Mouse (Mus musculus): ENCODE results near the gene Arhgap36. TPM values are rescaled to one million over a fixed set of nuclear protein-coding genes. Genes with fewer than 3 reads are reported as not detected.
A peak's percentile ranks its signal among the peaks of the same experiment; 100 is the strongest.

Arhgap36 gene
- 7.2 and 10.6 TPM in 2 replicates for polyA plus RNA-seq (2012; rRNA removed)
- polyA plus RNA-seq (2014; fragmentation: Nextera tagmentation; extraction: Ambion mirVana): 10.0 and 17.1 TPM in 2 replicates

DNA sequence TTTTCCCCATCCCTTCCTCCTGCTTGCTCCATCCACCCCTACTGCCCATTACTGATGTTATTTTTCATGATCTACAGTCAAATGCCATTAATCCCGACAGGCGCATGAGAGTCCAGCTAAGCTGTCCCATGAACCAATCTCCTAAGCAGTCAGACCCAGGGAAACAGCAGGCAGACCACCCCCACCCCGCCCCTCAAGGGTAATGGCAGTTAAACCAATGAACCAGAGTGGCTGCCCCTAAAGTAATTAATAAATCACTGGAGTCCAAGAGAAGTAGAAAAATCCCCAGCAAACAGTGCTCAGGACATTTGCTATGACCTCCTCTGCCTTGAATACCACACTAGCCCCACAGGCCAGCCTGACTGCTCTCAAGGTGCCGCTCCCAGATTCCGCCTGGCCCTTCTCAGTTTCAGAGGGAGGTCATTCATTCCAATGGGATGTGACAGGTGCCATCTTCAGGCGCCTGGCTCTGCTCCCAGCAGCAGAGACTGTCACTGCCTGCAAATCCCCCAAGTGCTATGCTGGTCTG, at the start of gene Arhgap36:
Gene Arhgap36 (plus strand): TSS at position 504 of the 529 bp plus-strand sequence.
- no peak within 1 kb of the TSS for H3K9ac ChIP-seq (ENCODE audit: low read depth, low read length, severe bottlenecking)
- H3K4me2 ChIP-seq (replicated peaks; ENCODE audit: low read depth, low read length, severe bottlenecking): no peak within 1 kb of the TSS
- ATAC-seq (ENCODE audit: low FRiP score, low read depth): no peak
- no peak for TF ChIP-seq POLR2A (IDR thresholded peaks at IDR 0.05; ENCODE audit: borderline replicate concordance, extremely low read depth, insufficient read depth, insufficient read length)
- no peak for DNase-seq (ENCODE audit: low spot score)
- WGBS: 56% methylated on average over 6 of the region's 6 CpGs
- H3K4me3 ChIP-seq (replicated peaks; ENCODE audit: low read length): no peak within 1 kb of the TSS
- H3K27me3 ChIP-seq (ENCODE audit: control insufficient read depth, insufficient read depth, low read length): no peaks in the 10 kb centered on the region
- H3K9me3 ChIP-seq (ENCODE audit: control insufficient read depth, low read length): no peaks in the 10 kb centered on the region
- H3K36me3 ChIP-seq (ENCODE audit: control insufficient read depth, insufficient read depth, low read length): no peaks in the 10 kb centered on the region
- H3K27ac ChIP-seq (replicated peaks; ENCODE audit: low read depth, low read length): no peak within 1 kb of the TSS
- H3K4me1 ChIP-seq (ENCODE audit: control insufficient read depth, insufficient read depth, low read length): no peaks in the 10 kb centered on the region

DNA sequence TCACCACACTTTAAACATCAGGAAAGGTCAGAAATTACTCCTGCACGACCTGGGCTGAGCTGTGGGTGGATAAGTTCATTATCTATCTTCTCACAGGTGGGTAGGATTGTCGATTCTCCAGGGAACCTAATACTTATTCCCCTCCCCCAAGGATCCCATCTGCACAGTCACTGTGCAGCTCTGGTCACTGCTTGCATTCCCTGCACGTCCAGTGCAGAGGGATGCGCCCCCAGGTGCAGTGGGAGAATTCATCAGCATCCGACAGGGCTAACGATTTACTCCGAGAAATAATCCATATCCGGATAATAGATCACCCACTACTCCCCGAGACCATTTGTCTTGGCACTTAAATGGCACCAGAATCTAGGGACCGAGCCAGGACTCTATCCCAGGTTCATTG, 6.0 kb upstream of the Arhgap36 start:
- no peak for TF ChIP-seq POLR2A (IDR thresholded peaks at IDR 0.05; ENCODE audit: borderline replicate concordance, extremely low read depth, insufficient read depth, insufficient read length)
- 69% methylated on average over 10 of the region's 10 CpGs for WGBS

DNA sequence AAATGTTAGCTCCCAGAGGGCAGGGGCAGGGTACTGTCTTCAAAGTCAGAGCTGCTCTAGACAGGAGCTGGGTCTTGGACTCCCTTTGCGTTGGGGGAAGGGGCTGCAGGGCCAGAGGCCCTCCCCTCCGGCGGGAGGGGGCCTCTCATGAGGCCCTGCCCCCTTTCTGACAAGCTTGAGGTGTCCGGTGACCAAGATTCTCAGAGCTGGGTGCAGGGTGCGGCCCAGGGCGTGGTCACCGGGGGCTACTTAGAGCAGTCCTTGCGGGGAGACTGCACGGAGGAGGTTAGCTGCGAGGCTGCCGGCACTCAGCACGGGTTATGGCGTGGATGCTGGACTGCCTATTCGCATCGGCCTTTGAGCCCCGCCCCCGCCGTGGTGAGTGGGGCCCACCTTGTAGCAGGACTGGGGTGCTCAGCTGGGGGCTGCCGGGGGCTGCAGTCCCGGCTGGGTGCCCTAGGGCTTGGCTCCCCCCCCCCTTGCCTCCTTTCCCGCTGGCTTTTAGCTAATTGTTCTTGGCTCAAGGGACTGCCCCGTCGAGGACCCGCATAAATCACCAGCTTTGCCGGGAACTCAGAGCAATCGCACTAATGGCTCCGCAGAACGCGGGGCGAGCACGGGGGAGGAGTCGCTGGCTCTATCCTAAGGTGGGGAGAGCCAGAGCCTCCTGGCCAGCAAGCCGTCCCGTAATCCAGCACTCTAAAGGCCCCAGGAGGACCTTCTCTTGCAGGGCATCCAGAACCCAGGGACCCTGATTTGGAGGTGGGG, 6.7 kb downstream of the Arhgap36 start:
- Histone ChIP-seq H3K27ac (replicated peaks; ENCODE audit: low read depth, low read length) (no peak overlapping the region), H3K9ac (ENCODE audit: low read depth, low read length, severe bottlenecking) (peak overlapping the region; percentile 41; the same call in 1 of the 2 replicates), H3K4me2 (replicated peaks; ENCODE audit: low read depth, low read length, severe bottlenecking) (peak overlapping the region; percentile 55), H3K4me1 (ENCODE audit: control insufficient read depth, insufficient read depth, low read length) (no peaks in the 10 kb centered on the region), H3K36me3 (ENCODE audit: control insufficient read depth, insufficient read depth, low read length) (no peaks in the 10 kb centered on the region), H3K9me3 (ENCODE audit: control insufficient read depth, low read length) (no peaks in the 10 kb centered on the region), H3K27me3 (ENCODE audit: control insufficient read depth, insufficient read depth, low read length) (peaks cover 6% of the 10 kb centered on the region; the same call in 1 of the 2 replicates), H3K4me3 (replicated peaks; ENCODE audit: low read length) (peak overlapping the region; percentile 36)
- DNase-seq (ENCODE audit: low spot score) (no peak), ATAC-seq (ENCODE audit: low FRiP score, low read depth) (peak; percentile 44; the same call in 1 of the 2 replicates)
- TF ChIP-seq POLR2A (IDR thresholded peaks at IDR 0.05; ENCODE audit: borderline replicate concordance, extremely low read depth, insufficient read depth, insufficient read length): no peak
- WGBS: 26% methylated on average over 24 of the region's 34 CpGs

More for the DNA sequence above, 6.0 kb upstream of the Arhgap36 start:
- Histone ChIP-seq H3K36me3 (ENCODE audit: control insufficient read depth, insufficient read depth, low read length) (no peaks in the 10 kb centered on the region), H3K27ac (replicated peaks; ENCODE audit: low read depth, low read length) (no peak overlapping the region), H3K4me1 (ENCODE audit: control insufficient read depth, insufficient read depth, low read length) (no peaks in the 10 kb centered on the region), H3K27me3 (ENCODE audit: control insufficient read depth, insufficient read depth, low read length) (no peaks in the 10 kb centered on the region), H3K4me3 (replicated peaks; ENCODE audit: low read length) (no peak overlapping the region), H3K9me3 (ENCODE audit: control insufficient read depth, low read length) (no peaks in the 10 kb centered on the region), H3K4me2 (replicated peaks; ENCODE audit: low read depth, low read length, severe bottlenecking) (no peak overlapping the region), H3K9ac (ENCODE audit: low read depth, low read length, severe bottlenecking) (no peak overlapping the region)
- DNase-seq (ENCODE audit: low spot score): no peak
- no peak for ATAC-seq (ENCODE audit: low FRiP score, low read depth)

DNA sequence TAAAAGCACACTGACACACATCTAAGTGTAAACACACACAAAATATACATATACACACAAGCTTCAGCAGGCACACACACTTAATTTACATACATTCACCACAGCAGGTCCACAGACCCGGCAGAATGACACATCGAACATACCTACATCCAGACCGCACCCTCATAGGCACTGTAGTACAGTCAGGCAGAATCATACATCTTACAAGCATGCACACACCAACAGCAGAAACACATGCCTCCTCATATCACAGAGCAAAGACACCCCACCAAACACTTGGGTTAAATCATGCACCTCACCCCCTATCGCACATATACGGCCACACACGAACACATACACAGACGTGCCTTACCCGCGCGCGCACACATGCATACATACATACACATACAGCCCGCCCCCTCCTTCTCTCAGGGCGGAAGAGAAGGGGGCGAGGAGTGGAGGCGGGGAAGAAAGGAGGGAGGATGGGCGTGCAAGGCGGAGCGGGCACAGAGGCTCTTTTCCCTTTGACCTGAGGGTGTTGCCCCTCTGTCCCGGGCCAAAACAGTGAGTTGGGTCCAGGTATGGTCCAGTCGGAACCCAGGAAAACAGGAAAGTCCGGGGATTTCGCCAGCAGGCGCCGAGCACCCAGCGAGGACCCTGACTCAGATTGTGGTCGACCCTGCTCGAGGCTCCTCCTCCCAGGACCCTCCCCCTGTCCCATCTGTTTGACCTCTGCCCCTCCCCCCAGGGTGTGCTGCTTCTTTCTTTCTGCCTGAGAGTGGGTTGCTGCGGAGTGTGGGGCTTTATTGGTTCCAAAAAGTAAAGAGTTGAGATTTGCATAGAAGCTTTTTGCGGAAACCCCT, 16.4 kb downstream of the Arhgap36 start:
- DNase-seq (ENCODE audit: low spot score) (no peak), ATAC-seq (ENCODE audit: low FRiP score, low read depth) (peak; percentile 57; the same call in 1 of the 2 replicates)
- Histone ChIP-seq H3K27ac (replicated peaks; ENCODE audit: low read depth, low read length) (no peak overlapping the region), H3K27me3 (ENCODE audit: control insufficient read depth, insufficient read depth, low read length) (no peaks in the 10 kb centered on the region; the same call in 1 of the 2 replicates), H3K4me2 (replicated peaks; ENCODE audit: low read depth, low read length, severe bottlenecking) (peak overlapping the region; percentile 51), H3K4me3 (replicated peaks; ENCODE audit: low read length) (peak overlapping the region; percentile 34), H3K36me3 (ENCODE audit: control insufficient read depth, insufficient read depth, low read length) (no peaks in the 10 kb centered on the region), H3K9ac (ENCODE audit: low read depth, low read length, severe bottlenecking) (no peak overlapping the region), H3K4me1 (ENCODE audit: control insufficient read depth, insufficient read depth, low read length) (no peaks in the 10 kb centered on the region), H3K9me3 (ENCODE audit: control insufficient read depth, low read length) (no peaks in the 10 kb centered on the region)
- TF ChIP-seq POLR2A (IDR thresholded peaks at IDR 0.05; ENCODE audit: borderline replicate concordance, extremely low read depth, insufficient read depth, insufficient read length): no peak
- 34% methylated on average over 28 of the region's 29 CpGs for WGBS

DNA sequence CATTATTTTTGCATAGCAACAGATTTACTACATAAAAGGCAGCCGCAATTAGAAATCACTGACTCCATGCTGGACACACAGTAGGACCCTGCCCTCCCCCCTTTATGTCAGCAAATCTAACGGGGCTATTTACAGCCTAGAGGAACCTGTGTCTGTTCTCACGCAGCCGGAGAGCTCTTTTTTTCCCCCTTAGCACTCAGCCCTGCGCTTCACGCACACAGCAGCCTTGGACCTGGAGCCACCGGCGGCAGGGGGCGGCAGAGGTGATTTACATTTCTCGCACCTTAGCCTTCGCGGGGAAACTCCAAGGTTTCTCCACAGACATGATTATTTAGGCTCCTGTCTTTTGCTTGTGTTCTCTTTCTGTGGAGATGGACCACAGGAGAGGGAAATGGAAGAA, 17.1 kb downstream of the Arhgap36 start:
- no peak for TF ChIP-seq POLR2A (IDR thresholded peaks at IDR 0.05; ENCODE audit: borderline replicate concordance, extremely low read depth, insufficient read depth, insufficient read length)
- ATAC-seq (ENCODE audit: low FRiP score, low read depth) (no peak), DNase-seq (ENCODE audit: low spot score) (no peak)

More for the DNA sequence above, 17.1 kb downstream of the Arhgap36 start:
- peak overlapping the region; percentile 51 for H3K4me2 ChIP-seq (replicated peaks; ENCODE audit: low read depth, low read length, severe bottlenecking)
- H3K36me3 ChIP-seq (ENCODE audit: control insufficient read depth, insufficient read depth, low read length): no peaks in the 10 kb centered on the region
- no peak overlapping the region for H3K27ac ChIP-seq (replicated peaks; ENCODE audit: low read depth, low read length)
- WGBS: 24% methylated on average over 12 of the region's 12 CpGs
- H3K9ac ChIP-seq (ENCODE audit: low read depth, low read length, severe bottlenecking): no peak overlapping the region
- no peaks in the 10 kb centered on the region; the same call in 1 of the 2 replicates for H3K27me3 ChIP-seq (ENCODE audit: control insufficient read depth, insufficient read depth, low read length)
- no peaks in the 10 kb centered on the region for H3K9me3 ChIP-seq (ENCODE audit: control insufficient read depth, low read length)
- no peaks in the 10 kb centered on the region for H3K4me1 ChIP-seq (ENCODE audit: control insufficient read depth, insufficient read depth, low read length)
- peak overlapping the region; percentile 34 for H3K4me3 ChIP-seq (replicated peaks; ENCODE audit: low read length)

Measured in limb, embryonic 14.5 days (tissue).